Mouse (Mus musculus): Measurements from ENCODE around the gene Thbs1. TPM values are rescaled to one million over a fixed set of nuclear protein-coding genes. Genes with fewer than 3 reads are reported as not detected.
"Not testable (repeated sequence)": the region's sequence is repeated elsewhere in the genome, so short reads cannot be mapped to it uniquely, and the experiment has no call there.

Gene Thbs1
- polyA plus RNA-seq, 1 experiment: 126 TPM

- H3K27me3 ChIP-seq (ENCODE audit: control insufficient read depth, insufficient read depth, insufficient read length): no peaks in the 10 kb centered on the region
- no peak overlapping the region for H3ac ChIP-seq (ENCODE audit: control insufficient read depth, insufficient read length, low read depth)
- TF ChIP-seq CEBPB (IDR thresholded peaks at IDR 0.05; ENCODE audit: low read depth) (no peak), MAX (IDR thresholded peaks at IDR 0.05) (no peak), CTCF (IDR thresholded peaks at IDR 0.05; ENCODE audit: control insufficient read depth, insufficient read depth, insufficient read length) (no peak), MYOD1 (IDR thresholded peaks at IDR 0.05; ENCODE audit: control insufficient read depth, insufficient read length, low read depth) (no peak), MYOG (IDR thresholded peaks at IDR 0.05; ENCODE audit: control insufficient read depth, extremely low read depth, insufficient read length) (no peak), FOSL1 (IDR thresholded peaks at IDR 0.05; ENCODE audit: insufficient read depth, low read length, poor library complexity, severe bottlenecking) (no peak), USF1 (IDR thresholded peaks at IDR 0.05; ENCODE audit: low read depth) (no peak)
- no peaks in the 10 kb centered on the region for H3K36me3 ChIP-seq (ENCODE audit: control insufficient read depth, insufficient read depth)
- H3K79me3 ChIP-seq (ENCODE audit: low read depth): no peaks in the 10 kb centered on the region
- H3K79me2 ChIP-seq (ENCODE audit: control insufficient read depth, insufficient read depth): no peaks in the 10 kb centered on the region
- no peak overlapping the region for H3K4me3 ChIP-seq (ENCODE audit: insufficient read depth, poor library complexity, severe bottlenecking)
Observed at GRCm38 (mm10) chr2:118137071-118137470, 25.4 kb downstream of the Thbs1 start.

GRCm38 (mm10) chr2:118137776-118138175, 26.1 kb downstream of the Thbs1 start:
- TF ChIP-seq MAX (IDR thresholded peaks at IDR 0.05) (no peak), FOSL1 (IDR thresholded peaks at IDR 0.05; ENCODE audit: insufficient read depth, low read length, poor library complexity, severe bottlenecking) (no peak), MYOG (IDR thresholded peaks at IDR 0.05; ENCODE audit: control insufficient read depth, extremely low read depth, insufficient read length) (no peak), CEBPB (IDR thresholded peaks at IDR 0.05; ENCODE audit: low read depth) (no peak), MYOD1 (IDR thresholded peaks at IDR 0.05; ENCODE audit: control insufficient read depth, insufficient read length, low read depth) (no peak), CTCF (IDR thresholded peaks at IDR 0.05; ENCODE audit: control insufficient read depth, insufficient read depth, insufficient read length) (no peak), USF1 (IDR thresholded peaks at IDR 0.05; ENCODE audit: low read depth) (no peak)
- H3K79me3 ChIP-seq (ENCODE audit: low read depth): no peaks in the 10 kb centered on the region
- no peak overlapping the region for H3ac ChIP-seq (ENCODE audit: control insufficient read depth, insufficient read length, low read depth)
- H3K36me3 ChIP-seq (ENCODE audit: control insufficient read depth, insufficient read depth): no peaks in the 10 kb centered on the region
- H3K4me3 ChIP-seq (ENCODE audit: insufficient read depth, poor library complexity, severe bottlenecking): no peak overlapping the region
- no peaks in the 10 kb centered on the region for H3K79me2 ChIP-seq (ENCODE audit: control insufficient read depth, insufficient read depth)
- H3K27me3 ChIP-seq (ENCODE audit: control insufficient read depth, insufficient read depth, insufficient read length): no peaks in the 10 kb centered on the region

- Histone ChIP-seq H3K79me2 (ENCODE audit: control insufficient read depth, insufficient read depth) (no peaks in the 10 kb centered on the region), H3ac (ENCODE audit: control insufficient read depth, insufficient read length, low read depth) (no peak overlapping the region)
- TF ChIP-seq CEBPB (IDR thresholded peaks at IDR 0.05; ENCODE audit: low read depth) (no peak), FOSL1 (IDR thresholded peaks at IDR 0.05; ENCODE audit: insufficient read depth, low read length, poor library complexity, severe bottlenecking) (no peak), USF1 (IDR thresholded peaks at IDR 0.05; ENCODE audit: low read depth) (no peak), CTCF (IDR thresholded peaks at IDR 0.05; ENCODE audit: control insufficient read depth, insufficient read depth, insufficient read length) (no peak), MYOG (IDR thresholded peaks at IDR 0.05; ENCODE audit: control insufficient read depth, extremely low read depth, insufficient read length) (no peak), MAX (IDR thresholded peaks at IDR 0.05) (no peak), MYOD1 (IDR thresholded peaks at IDR 0.05; ENCODE audit: control insufficient read depth, insufficient read length, low read depth) (no peak)
Observed at GRCm38 (mm10) chr2:118139261-118139660, 27.6 kb downstream of the Thbs1 start.

GRCm38 (mm10) chr2:118141651-118142050, 30.0 kb downstream of the Thbs1 start:
- TF ChIP-seq MYOG (IDR thresholded peaks at IDR 0.05; ENCODE audit: control insufficient read depth, extremely low read depth, insufficient read length): no peak
- no peak for TF ChIP-seq USF1 (IDR thresholded peaks at IDR 0.05; ENCODE audit: low read depth)
- no peak for TF ChIP-seq FOSL1 (IDR thresholded peaks at IDR 0.05; ENCODE audit: insufficient read depth, low read length, poor library complexity, severe bottlenecking)
- TF ChIP-seq MAX (IDR thresholded peaks at IDR 0.05): no peak
- no peak for TF ChIP-seq CTCF (IDR thresholded peaks at IDR 0.05; ENCODE audit: control insufficient read depth, insufficient read depth, insufficient read length)
- TF ChIP-seq CEBPB (IDR thresholded peaks at IDR 0.05; ENCODE audit: low read depth): no peak
- no peak for TF ChIP-seq MYOD1 (IDR thresholded peaks at IDR 0.05; ENCODE audit: control insufficient read depth, insufficient read length, low read depth)

More at GRCm38 (mm10) chr2:118139261-118139660, 27.6 kb downstream of the Thbs1 start:
- no peak overlapping the region for H3K4me3 ChIP-seq (ENCODE audit: insufficient read depth, poor library complexity, severe bottlenecking)
- H3K36me3 ChIP-seq (ENCODE audit: control insufficient read depth, insufficient read depth): no peaks in the 10 kb centered on the region
- H3K79me3 ChIP-seq (ENCODE audit: low read depth): no peaks in the 10 kb centered on the region
- H3K27me3 ChIP-seq (ENCODE audit: control insufficient read depth, insufficient read depth, insufficient read length): no peaks in the 10 kb centered on the region

GRCm38 (mm10) chr2:118147749-118148148, 36.1 kb downstream of the Thbs1 start:
- H3ac ChIP-seq (ENCODE audit: control insufficient read depth, insufficient read length, low read depth); H3K79me3 ChIP-seq (ENCODE audit: low read depth); H3K36me3 ChIP-seq (ENCODE audit: control insufficient read depth, insufficient read depth); H3K4me3 ChIP-seq (ENCODE audit: insufficient read depth, poor library complexity, severe bottlenecking); H3K27me3 ChIP-seq (ENCODE audit: control insufficient read depth, insufficient read depth, insufficient read length); H3K79me2 ChIP-seq (ENCODE audit: control insufficient read depth, insufficient read depth): not testable (repeated sequence)

More at GRCm38 (mm10) chr2:118141651-118142050, 30.0 kb downstream of the Thbs1 start:
- Histone ChIP-seq H3K79me2 (ENCODE audit: control insufficient read depth, insufficient read depth) (no peaks in the 10 kb centered on the region), H3K36me3 (ENCODE audit: control insufficient read depth, insufficient read depth) (no peaks in the 10 kb centered on the region), H3K4me3 (ENCODE audit: insufficient read depth, poor library complexity, severe bottlenecking) (no peak overlapping the region), H3ac (ENCODE audit: control insufficient read depth, insufficient read length, low read depth) (no peak overlapping the region), H3K27me3 (ENCODE audit: control insufficient read depth, insufficient read depth, insufficient read length) (no peaks in the 10 kb centered on the region), H3K79me3 (ENCODE audit: low read depth) (no peaks in the 10 kb centered on the region)

- H3K36me3 ChIP-seq (ENCODE audit: control insufficient read depth, insufficient read depth): no peaks in the 10 kb centered on the region
- no peak for TF ChIP-seq CTCF (IDR thresholded peaks at IDR 0.05; ENCODE audit: control insufficient read depth, insufficient read depth, insufficient read length)
- TF ChIP-seq FOSL1 (IDR thresholded peaks at IDR 0.05; ENCODE audit: insufficient read depth, low read length, poor library complexity, severe bottlenecking): no peak
- no peak for TF ChIP-seq MAX (IDR thresholded peaks at IDR 0.05)
- no peak for TF ChIP-seq CEBPB (IDR thresholded peaks at IDR 0.05; ENCODE audit: low read depth)
- H3K27me3 ChIP-seq (ENCODE audit: control insufficient read depth, insufficient read depth, insufficient read length): no peaks in the 10 kb centered on the region
- no peaks in the 10 kb centered on the region for H3K79me2 ChIP-seq (ENCODE audit: control insufficient read depth, insufficient read depth)
- H3K4me3 ChIP-seq (ENCODE audit: insufficient read depth, poor library complexity, severe bottlenecking): no peak overlapping the region
- no peak overlapping the region for H3ac ChIP-seq (ENCODE audit: control insufficient read depth, insufficient read length, low read depth)
- H3K79me3 ChIP-seq (ENCODE audit: low read depth): no peaks in the 10 kb centered on the region
Observed at GRCm38 (mm10) chr2:118148321-118149142, 36.9 kb downstream of the Thbs1 start.

Data from C2C12 (cell line).